In genomic region chr3:117724521-117724920, GRCm38 (mm10) we compare ENCODE assay signal across 17 mouse cellular contexts.
"Had no signal": no experiment of that assay in that cellular context is flagged by ENCODE, and none has a peak within 500 bp of the region (broad histone marks: within the 10 kb centered on the region; RNA-seq: fewer than 3 reads in every experiment).

No protein-coding gene starts in this region.

- DNase-seq: liver, postnatal 0 days; lung, adult 2 months; lung, postnatal 14 days; lung, postnatal 36 days; right cerebral cortex, postnatal 25 days; right cerebral cortex, postnatal 4 days; spleen, adult 18-20 months; thymus, adult 18-20 months; thymus, postnatal 25 days; thymus, postnatal 4 days had no signal

- ATAC-seq: liver, postnatal 0 days; lung, postnatal 0 days; midbrain, embryonic 13.5 days; midbrain, embryonic 15.5 days had no signal

- H3K27me3 ChIP-seq: liver, embryonic 15.5 days; lung, embryonic 15.5 days; megakaryocyte, embryonic 14.5 days; midbrain, embryonic 13.5 days; midbrain, embryonic 15.5 days; neural tube, embryonic 12.5 days had no signal
